Mouse (Mus musculus): ENCODE measurements around the gene Mmp2. TPM values are rescaled to one million over a fixed set of nuclear protein-coding genes. Genes with fewer than 3 reads are reported as not detected.

Mmp2 gene
- polyA plus RNA-seq, 1 experiment from 2014 or later: 23.7 TPM

DNA sequence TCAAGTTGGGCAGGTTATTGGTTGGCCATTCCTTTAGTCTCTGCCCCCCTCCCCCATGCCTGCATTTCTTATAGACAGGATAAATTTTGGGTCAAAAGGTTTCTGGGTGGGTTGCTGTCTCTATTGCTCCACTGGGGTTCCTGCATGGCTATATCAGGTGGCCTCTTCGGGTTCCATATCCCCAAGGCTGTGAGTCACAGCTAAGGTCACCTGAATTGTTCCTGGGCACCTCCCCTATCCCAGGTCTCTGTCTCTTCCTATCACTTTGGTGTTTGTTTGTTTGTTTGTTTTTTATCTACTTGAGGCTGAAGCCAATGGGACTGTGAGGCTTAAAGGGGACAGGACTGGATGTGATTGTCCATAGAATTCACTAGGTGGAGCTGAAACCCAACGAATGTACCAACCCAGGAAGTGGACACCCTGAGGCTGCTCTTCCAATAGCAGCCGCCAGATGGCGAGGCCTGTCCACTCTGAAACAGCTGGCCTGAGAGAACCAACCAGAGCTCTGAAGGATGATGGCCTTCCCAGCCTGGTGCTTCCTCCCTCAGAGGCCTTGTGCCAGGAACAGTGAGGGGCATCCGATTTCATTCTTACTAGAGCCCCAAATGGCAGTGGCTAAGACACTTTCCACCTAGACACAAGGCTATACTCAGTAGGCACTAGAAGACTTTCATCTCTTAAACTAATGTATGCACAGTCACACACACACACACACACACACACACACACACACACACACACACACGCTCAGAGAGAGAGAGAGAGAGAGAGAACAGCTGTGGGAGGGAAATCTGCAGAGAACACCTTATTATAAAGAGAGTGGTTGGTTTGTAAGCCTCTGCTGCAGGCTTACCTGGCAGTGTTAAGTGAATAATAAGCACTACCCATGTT, 8.9 kb upstream of the Mmp2 start:
- Histone ChIP-seq H3K27me3 (0 out of 2 replicates have a peak, but pooled peaks cover 6% of the 10 kb centered on the region), H3K4me3 (no peak overlapping the region), H3K4me1 (replicated peaks) (no peaks in the 10 kb centered on the region), H3K27ac (replicated peaks) (no peak overlapping the region), H3K9me3 (no peaks in the 10 kb centered on the region), H3K9ac (no peak overlapping the region), H3K36me3 (no peaks in the 10 kb centered on the region), H3K4me2 (no peak overlapping the region)
- WGBS: 25% methylated on average over 6 of the region's 6 CpGs
- ATAC-seq (ENCODE audit: low FRiP score, low read depth): peak; percentile 91

GRCm38 (mm10) chr8:92821151-92821550, 5.9 kb upstream of the Mmp2 start:
- peaks cover 12% of the 10 kb centered on the region; the same call in 1 of the 2 replicates for H3K27me3 ChIP-seq
- no peaks in the 10 kb centered on the region for H3K9me3 ChIP-seq
- no peak for ATAC-seq (ENCODE audit: low FRiP score, low read depth)
- H3K4me3 ChIP-seq: no peak overlapping the region
- H3K36me3 ChIP-seq: no peaks in the 10 kb centered on the region
- no peak overlapping the region for H3K27ac ChIP-seq (replicated peaks)
- H3K4me2 ChIP-seq: no peak overlapping the region
- no peaks in the 10 kb centered on the region for H3K4me1 ChIP-seq (replicated peaks)
- H3K9ac ChIP-seq: no peak overlapping the region

GRCm38 (mm10) chr8:92822386-92822785, 4.7 kb upstream of the Mmp2 start:
- Histone ChIP-seq H3K27ac (replicated peaks) (no peak overlapping the region), H3K4me1 (replicated peaks) (peaks cover 6% of the 10 kb centered on the region), H3K27me3 (peaks cover 17% of the 10 kb centered on the region), H3K4me3 (no peak overlapping the region), H3K4me2 (no peak overlapping the region), H3K36me3 (no peaks in the 10 kb centered on the region), H3K9ac (no peak overlapping the region), H3K9me3 (no peaks in the 10 kb centered on the region)
- ATAC-seq (ENCODE audit: low FRiP score, low read depth): no peak
- WGBS: 81% methylated on average over 5 of the region's 5 CpGs

DNA sequence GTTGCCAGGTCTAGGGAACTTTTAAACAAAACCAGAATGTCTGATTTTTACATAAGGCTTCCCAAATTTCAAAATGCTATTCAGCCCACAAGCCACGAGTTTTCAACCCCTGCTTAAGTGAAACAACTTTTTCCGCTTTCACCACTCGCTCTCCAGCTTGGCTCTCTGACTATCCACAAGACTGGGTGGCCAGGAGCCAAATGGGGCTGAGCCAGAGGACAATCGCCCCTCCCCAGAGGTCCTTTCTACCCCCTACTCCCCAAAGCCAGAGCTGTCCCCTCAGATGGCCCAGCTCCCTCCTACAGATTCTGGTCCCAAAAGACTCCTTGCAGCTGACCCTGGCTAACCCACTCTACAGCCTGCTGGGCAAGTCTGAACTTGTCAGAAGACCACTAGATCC, 1.1 kb upstream of the Mmp2 start:
- Histone ChIP-seq H3K4me3 (no peak overlapping the region), H3K4me1 (replicated peaks) (peaks cover 17% of the 10 kb centered on the region), H3K27ac (replicated peaks) (no peak overlapping the region), H3K36me3 (no peaks in the 10 kb centered on the region), H3K4me2 (no peak overlapping the region), H3K27me3 (peaks cover 19% of the 10 kb centered on the region), H3K9me3 (no peaks in the 10 kb centered on the region), H3K9ac (no peak overlapping the region)
- no peak for ATAC-seq (ENCODE audit: low FRiP score, low read depth)
- 69% methylated on average over 4 of the region's 4 CpGs for WGBS

DNA sequence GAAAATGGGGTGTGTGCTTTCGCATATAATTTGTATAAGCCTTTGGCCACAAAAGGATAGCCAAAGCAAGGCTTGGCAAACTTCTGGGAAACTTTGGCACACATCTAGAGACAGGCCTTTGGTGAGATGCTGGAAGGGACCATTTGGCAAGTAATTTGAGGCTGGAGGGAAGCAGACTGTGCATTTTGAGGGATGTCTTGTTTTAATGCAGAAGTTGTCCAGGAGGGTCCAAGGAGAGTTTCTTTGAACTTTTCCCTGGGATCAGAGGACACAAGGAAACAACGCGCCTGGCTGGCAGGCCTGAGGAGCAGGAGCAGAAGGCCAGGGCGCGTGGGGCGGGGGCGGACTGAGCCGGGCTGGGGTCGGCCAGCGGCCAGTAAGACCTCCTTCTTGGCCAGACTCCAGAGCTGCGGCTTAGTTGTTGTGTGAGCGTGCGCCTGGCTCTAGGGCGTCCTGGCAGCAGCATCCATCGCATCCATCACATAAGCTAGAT, 1.2 kb downstream of the Mmp2 start:
- no peaks in the 10 kb centered on the region for H3K36me3 ChIP-seq
- no peak overlapping the region for H3K27ac ChIP-seq (replicated peaks)
- ATAC-seq (ENCODE audit: low FRiP score, low read depth): peak; percentile 89
- H3K4me2 ChIP-seq: peak overlapping the region; percentile 93
- 0 out of 2 replicates have a peak overlapping the region, but pooled peaks have one; percentile 47 for H3K4me3 ChIP-seq
- no peak overlapping the region for H3K9ac ChIP-seq
- no peaks in the 10 kb centered on the region for H3K9me3 ChIP-seq
- peaks cover 17% of the 10 kb centered on the region for H3K4me1 ChIP-seq (replicated peaks)
- 40% methylated on average over 15 of the region's 15 CpGs for WGBS
- peaks cover 19% of the 10 kb centered on the region for H3K27me3 ChIP-seq

DNA sequence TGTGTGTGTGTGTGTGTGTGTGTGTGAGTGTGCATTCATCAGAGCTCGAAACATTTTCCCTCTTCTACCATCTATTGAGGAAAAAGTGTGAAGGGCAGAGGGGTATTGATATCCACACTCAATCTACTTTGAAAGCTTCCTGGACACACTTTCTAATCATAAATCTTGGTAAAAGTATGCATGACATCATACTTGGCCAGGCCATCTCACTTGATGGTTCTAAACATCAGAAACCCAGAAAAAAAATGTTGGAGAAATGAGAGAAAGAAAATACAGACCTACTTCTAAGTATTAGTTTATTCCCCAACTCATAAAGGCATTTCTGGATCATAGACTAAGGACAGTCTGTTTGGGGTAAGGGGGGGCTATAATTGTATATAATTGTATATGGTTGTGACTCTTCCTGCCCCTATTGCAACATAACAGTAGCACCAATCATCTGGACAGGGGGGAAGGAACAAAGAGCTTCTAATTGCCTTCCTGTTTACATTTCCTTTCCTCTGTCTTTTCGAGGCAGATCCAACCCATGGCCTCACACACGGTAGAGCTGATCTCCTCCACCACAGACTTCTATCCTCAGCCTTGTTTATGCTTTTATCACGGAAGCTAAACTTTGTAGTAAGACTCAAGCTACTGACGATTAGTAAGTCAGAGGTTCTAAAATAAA, 7.1 kb downstream of the Mmp2 start:
- Histone ChIP-seq H3K27ac (replicated peaks) (no peak overlapping the region), H3K27me3 (no peaks in the 10 kb centered on the region), H3K36me3 (no peaks in the 10 kb centered on the region), H3K4me1 (replicated peaks) (no peaks in the 10 kb centered on the region), H3K9ac (no peak overlapping the region), H3K4me2 (no peak overlapping the region), H3K4me3 (no peak overlapping the region), H3K9me3 (no peaks in the 10 kb centered on the region)
- WGBS: 82% methylated on average over 5 of the region's 5 CpGs
- ATAC-seq (ENCODE audit: low FRiP score, low read depth): no peak

DNA sequence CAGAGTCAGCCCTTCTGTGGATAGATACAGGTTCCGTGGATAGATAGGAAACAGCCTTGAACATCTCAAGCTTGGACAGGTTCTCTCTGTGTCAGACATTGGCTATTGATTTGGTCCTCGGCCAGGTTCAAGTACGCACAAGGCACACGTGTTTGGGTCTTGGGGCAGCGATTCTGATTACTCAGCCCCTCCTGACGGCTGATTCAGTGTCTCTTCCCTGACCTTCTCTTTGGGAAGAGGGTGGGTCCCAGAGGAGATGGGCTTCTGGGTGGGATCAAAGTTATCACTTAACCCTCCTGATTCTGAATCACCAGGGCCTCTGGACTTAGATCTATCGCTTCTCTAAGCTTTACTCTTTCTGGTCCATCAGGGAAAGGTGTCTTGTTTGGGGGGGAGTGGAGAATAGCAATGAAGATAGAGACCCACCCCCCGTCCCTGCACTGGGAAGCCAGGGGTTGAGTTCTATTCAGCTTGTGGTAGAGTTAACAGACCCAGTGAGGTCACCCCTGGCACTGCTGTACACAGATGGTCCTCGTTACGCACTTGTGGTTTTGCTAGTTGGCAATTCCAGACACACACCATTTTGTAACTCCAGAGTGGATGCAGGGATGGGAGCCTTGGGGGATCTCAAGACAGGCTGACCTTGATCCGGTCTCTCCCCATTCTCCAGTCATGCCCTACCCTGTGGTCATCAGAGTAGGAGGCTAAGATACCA, 7.9 kb downstream of the Mmp2 start:
- H3K4me2 ChIP-seq: no peak overlapping the region
- no peaks in the 10 kb centered on the region for H3K27me3 ChIP-seq
- no peak for ATAC-seq (ENCODE audit: low FRiP score, low read depth)
- no peaks in the 10 kb centered on the region for H3K36me3 ChIP-seq
- no peaks in the 10 kb centered on the region for H3K9me3 ChIP-seq
- H3K4me3 ChIP-seq: no peak overlapping the region
- no peak overlapping the region for H3K9ac ChIP-seq
- no peak overlapping the region for H3K27ac ChIP-seq (replicated peaks)
- 80% methylated on average over 11 of the region's 11 CpGs for WGBS
- no peaks in the 10 kb centered on the region for H3K4me1 ChIP-seq (replicated peaks)

DNA sequence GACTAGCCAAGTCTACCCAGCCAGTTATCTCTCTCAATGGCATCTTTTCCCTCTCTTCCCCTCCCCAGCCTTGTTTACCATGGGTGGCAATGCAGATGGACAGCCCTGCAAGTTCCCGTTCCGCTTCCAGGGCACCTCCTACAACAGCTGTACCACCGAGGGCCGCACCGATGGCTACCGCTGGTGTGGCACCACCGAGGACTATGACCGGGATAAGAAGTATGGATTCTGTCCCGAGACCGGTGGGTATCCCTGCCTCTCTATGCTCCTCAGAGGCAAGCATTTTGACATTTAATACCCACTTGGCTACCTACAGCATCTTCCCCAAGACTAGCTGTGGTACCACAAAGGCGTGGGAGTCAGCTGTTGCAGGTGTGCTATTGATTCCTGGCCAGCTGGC, 8.8 kb downstream of the Mmp2 start:
- Histone ChIP-seq H3K9me3 (no peaks in the 10 kb centered on the region), H3K4me2 (no peak overlapping the region), H3K36me3 (no peaks in the 10 kb centered on the region), H3K27me3 (no peaks in the 10 kb centered on the region), H3K27ac (replicated peaks) (no peak overlapping the region), H3K9ac (no peak overlapping the region), H3K4me3 (no peak overlapping the region), H3K4me1 (replicated peaks) (no peaks in the 10 kb centered on the region)
- 92% methylated on average over 11 of the region's 11 CpGs for WGBS
- no peak for ATAC-seq (ENCODE audit: low FRiP score, low read depth)

GRCm38 (mm10) chr8:92838616-92839015, 11.5 kb downstream of the Mmp2 start:
- Histone ChIP-seq H3K4me2 (no peak overlapping the region), H3K27me3 (no peaks in the 10 kb centered on the region), H3K27ac (replicated peaks) (no peak overlapping the region), H3K9ac (no peak overlapping the region), H3K9me3 (no peaks in the 10 kb centered on the region), H3K4me1 (replicated peaks) (no peaks in the 10 kb centered on the region), H3K4me3 (no peak overlapping the region), H3K36me3 (no peaks in the 10 kb centered on the region)
- 69% methylated on average over 3 of the region's 3 CpGs for WGBS
- no peak for ATAC-seq (ENCODE audit: low FRiP score, low read depth)

- no peaks in the 10 kb centered on the region for H3K4me1 ChIP-seq (replicated peaks)
- no peak overlapping the region for H3K4me3 ChIP-seq
- no peak overlapping the region for H3K4me2 ChIP-seq
- ATAC-seq (ENCODE audit: low FRiP score, low read depth): no peak
- H3K27me3 ChIP-seq: no peaks in the 10 kb centered on the region
- no peak overlapping the region for H3K27ac ChIP-seq (replicated peaks)
- H3K36me3 ChIP-seq: no peaks in the 10 kb centered on the region
- H3K9ac ChIP-seq: no peak overlapping the region
- 95% methylated on average over 8 of the region's 8 CpGs for WGBS
- H3K9me3 ChIP-seq: no peaks in the 10 kb centered on the region
Measured at GRCm38 (mm10) chr8:92839161-92839560, 12.1 kb downstream of the Mmp2 start.

DNA sequence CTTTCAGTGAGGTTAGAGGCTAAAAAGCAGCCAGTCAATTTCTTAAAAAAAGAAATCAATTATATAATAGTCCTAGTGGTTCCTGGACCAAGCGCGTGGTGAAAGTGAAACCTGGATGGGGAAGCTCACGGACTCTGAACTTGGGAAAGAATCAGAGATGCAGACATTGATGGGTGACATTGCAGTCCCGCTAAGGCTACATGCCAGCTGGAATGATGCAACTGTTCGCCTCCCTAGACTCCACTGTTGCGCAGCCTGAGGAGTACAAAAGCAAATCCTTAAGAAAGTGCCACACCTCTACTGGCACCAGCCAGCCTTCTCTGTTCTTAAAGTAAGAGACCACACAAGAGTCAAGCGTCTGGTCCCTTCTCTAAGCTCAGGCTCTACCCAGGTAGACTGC, 12.8 kb downstream of the Mmp2 start:
- Histone ChIP-seq H3K4me3 (no peak overlapping the region), H3K4me2 (no peak overlapping the region), H3K9ac (no peak overlapping the region), H3K36me3 (no peaks in the 10 kb centered on the region), H3K27ac (replicated peaks) (no peak overlapping the region), H3K4me1 (replicated peaks) (no peaks in the 10 kb centered on the region), H3K27me3 (no peaks in the 10 kb centered on the region), H3K9me3 (no peaks in the 10 kb centered on the region)
- WGBS: 93% methylated on average over 7 of the region's 7 CpGs
- ATAC-seq (ENCODE audit: low FRiP score, low read depth): no peak

GRCm38 (mm10) chr8:92846684-92847083, 19.6 kb downstream of the Mmp2 start:
- Histone ChIP-seq H3K9ac (no peak overlapping the region), H3K4me2 (peak overlapping the region; percentile 16)

More at GRCm38 (mm10) chr8:92846684-92847083, 19.6 kb downstream of the Mmp2 start:
- no peaks in the 10 kb centered on the region for H3K9me3 ChIP-seq
- H3K36me3 ChIP-seq: no peaks in the 10 kb centered on the region
- 0 out of 2 replicates have a peak, but pooled peaks have one; percentile 29 for ATAC-seq (ENCODE audit: low FRiP score, low read depth)
- H3K27ac ChIP-seq (replicated peaks): peak overlapping the region; percentile 36; the same call in 1 of the 2 replicates
- 17% methylated on average over 3 of the region's 3 CpGs for WGBS
- H3K4me1 ChIP-seq (replicated peaks): peaks cover 30% of the 10 kb centered on the region
- no peaks in the 10 kb centered on the region for H3K27me3 ChIP-seq
- H3K4me3 ChIP-seq: no peak overlapping the region
